Mouse (Mus musculus) forebrain, embryonic 14.5 days (tissue): ENCODE data around the gene Slc30a5. TPM values are rescaled to one million over a fixed set of nuclear protein-coding genes. Genes with fewer than 3 reads are reported as not detected.

Experiments used
- ATAC-seq: fragments of 200-750 bp; cut with Nextera tagmentation; 2 replicates; pipeline ENCODE4 v1.8.0; 2017; ENCODE audit warnings: mild to moderate bottlenecking, moderate library complexity
- DNase-seq: peaks from one replicate; pipeline ENCODE4 v3.0.0-alpha.2; 2015; ENCODE audit warnings: low spot score
- H3K27ac ChIP-seq: fragments of 300-500 bp; sonication (generic); 2 replicates; pipeline ENCODE4 v1.5.1; 2014; ENCODE audit warnings: low read depth, mild to moderate bottlenecking, control low read depth, low read length, moderate library complexity
- H3K27me3 ChIP-seq: fragments of 300-500 bp; sonication (generic); replicated peaks from 2 replicates; pipeline ENCODE4 v1.6.1; 2014; ENCODE audit warnings: low read length, control low read depth, mixed read lengths; ENCODE audit not compliant: control insufficient read depth, insufficient read depth
- H3K36me3 ChIP-seq: fragments of 300-500 bp; sonication (generic); 2 replicates; pipeline ENCODE4 v1.6.1; 2014; ENCODE audit warnings: low read length, control low read depth; ENCODE audit not compliant: control insufficient read depth, insufficient read depth
- H3K4me1 ChIP-seq: fragments of 300-500 bp; sonication (generic); 2 replicates; pipeline ENCODE4 v1.6.1; 2014; ENCODE audit warnings: antibody characterized with exemption, low read length, control low read depth; ENCODE audit not compliant: control insufficient read depth, insufficient read depth
- H3K4me2 ChIP-seq: fragments of 300-500 bp; sonication (generic); 2 replicates; pipeline ENCODE4 v1.6.1; 2014; ENCODE audit warnings: mild to moderate bottlenecking, control low read depth, low read length
- H3K4me3 ChIP-seq: fragments of 300-500 bp; sonication (generic); 2 replicates; pipeline ENCODE4 v1.5.1; 2014; ENCODE audit warnings: low read depth, low read length, control low read depth
- H3K9ac ChIP-seq: fragments of 300-500 bp; sonication (generic); 2 replicates; pipeline ENCODE4 v1.6.1; 2014; ENCODE audit warnings: mild to moderate bottlenecking, low read length, control low read depth, moderate library complexity
- H3K9me3 ChIP-seq: fragments of 300-500 bp; sonication (generic); replicated peaks from 2 replicates; pipeline ENCODE4 v1.6.1; 2016; ENCODE audit warnings: low read length, control low read depth, mixed read lengths; ENCODE audit not compliant: control insufficient read depth
- WGBS: fragments of 180-500 bp; shearing (Covaris S2); extraction: QIAGEN DNeasy Blood & Tissue Kit; methylation state at CpG from one replicate; pipeline ENCODE4 v1.1.7; 2014; 5-methylcytosine and 5-hydroxymethylcytosine counted together
- polyA plus RNA-seq: library from polyadenylated mRNA; unstranded; fragments of >200 nt; fragmentation: Nextera tagmentation; extraction: Ambion mirVana; gene quantifications from 2 replicates; pipeline ENCODE4 v1.2.1, GENCODE M21; 2014

Slc30a5 gene
- 35.8 and 39.4 TPM in 2 replicates for polyA plus RNA-seq

DNA sequence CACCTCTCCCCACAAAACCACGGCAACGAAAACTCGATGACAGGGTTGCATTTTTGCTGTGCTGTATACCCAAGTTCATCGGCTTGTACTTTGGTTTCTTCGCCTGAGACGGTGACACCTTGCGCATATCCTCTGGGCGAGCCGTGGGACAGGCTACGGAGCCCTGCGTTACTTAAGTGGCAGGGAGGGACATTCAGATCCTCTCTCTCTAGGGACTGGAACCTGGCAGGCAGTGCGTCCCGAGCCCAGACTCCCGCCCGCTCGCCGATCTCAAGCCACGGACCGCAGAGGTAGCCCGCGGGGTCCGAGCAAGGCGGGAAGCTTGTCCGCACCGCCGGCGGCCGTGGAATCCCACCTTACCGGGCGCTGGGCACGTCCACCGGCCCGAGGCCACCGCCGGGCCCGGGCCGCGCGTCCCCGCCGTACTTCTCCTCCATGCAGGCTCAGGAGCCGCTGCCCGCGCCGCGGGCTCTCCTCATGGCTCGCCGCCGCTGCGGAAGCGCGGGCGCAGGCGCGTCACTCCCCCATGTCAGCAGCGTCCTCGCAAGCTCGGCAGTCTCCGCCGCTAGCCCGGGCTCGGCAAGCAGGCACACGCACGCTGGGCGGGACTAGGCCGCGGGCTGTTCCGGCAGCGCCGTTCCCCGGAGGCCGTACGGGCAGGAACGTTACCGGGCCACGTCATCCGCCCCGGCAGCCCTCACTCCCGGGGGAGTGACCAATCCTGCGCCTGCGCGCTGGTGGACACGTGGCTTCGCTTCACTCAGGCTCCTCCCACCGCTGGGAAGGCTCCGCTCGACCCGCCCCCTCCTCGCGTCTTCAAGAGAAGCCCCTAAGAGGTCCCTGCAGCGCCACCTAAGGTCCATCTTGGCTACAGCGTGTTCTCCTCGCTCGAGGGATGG lies at the start of gene Slc30a5:
Gene Slc30a5, minus strand, starts transcription at position 687 of the 899 bp plus-strand sequence.
- Histone ChIP-seq H3K27me3 (no peaks in the 10 kb centered on the region), H3K4me3 (peak within 1 kb of the TSS; percentile 94), H3K27ac (peak within 1 kb of the TSS; percentile 84), H3K9me3 (no peaks in the 10 kb centered on the region), H3K4me2 (peak within 1 kb of the TSS; percentile 81), H3K4me1 (peaks cover 14% of the 10 kb centered on the region), H3K9ac (peak within 1 kb of the TSS; percentile 94), H3K36me3 (peaks cover 4% of the 10 kb centered on the region; the same call in 1 of the 2 replicates)
- peak; percentile 99 for ATAC-seq
- peak; percentile 100 for DNase-seq
- under 1% methylated on average over 75 of the region's 94 CpGs for WGBS

DNA sequence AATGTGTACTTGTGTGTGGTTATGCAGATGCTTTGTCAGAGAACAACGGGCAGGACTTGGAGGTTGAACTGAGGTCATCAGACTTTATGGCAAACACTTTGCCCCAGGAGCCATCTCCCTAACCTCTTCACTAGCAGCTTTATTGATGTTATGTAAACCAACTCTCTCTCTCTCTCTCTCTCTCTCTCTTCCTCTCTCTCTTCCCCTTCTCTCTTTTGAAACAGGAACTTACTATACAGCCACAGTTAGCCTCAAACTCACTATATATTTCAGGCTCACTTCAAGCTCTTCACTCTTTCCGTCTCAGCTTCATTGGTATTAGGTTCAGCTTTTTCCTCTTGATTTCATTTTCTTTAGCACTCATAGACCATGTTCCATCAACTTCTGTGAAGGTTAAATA lies 48.7 kb upstream of the Slc30a5 start:
- Histone ChIP-seq H3K4me3 (no peak overlapping the region), H3K27me3 (no peaks in the 10 kb centered on the region), H3K36me3 (no peaks in the 10 kb centered on the region), H3K9ac (no peak overlapping the region), H3K9me3 (no peaks in the 10 kb centered on the region), H3K27ac (no peak overlapping the region), H3K4me2 (no peak overlapping the region), H3K4me1 (no peaks in the 10 kb centered on the region)
- no peak for DNase-seq
- ATAC-seq: no peak
- 97% methylated on average over 2 of the region's 2 CpGs for WGBS

DNA sequence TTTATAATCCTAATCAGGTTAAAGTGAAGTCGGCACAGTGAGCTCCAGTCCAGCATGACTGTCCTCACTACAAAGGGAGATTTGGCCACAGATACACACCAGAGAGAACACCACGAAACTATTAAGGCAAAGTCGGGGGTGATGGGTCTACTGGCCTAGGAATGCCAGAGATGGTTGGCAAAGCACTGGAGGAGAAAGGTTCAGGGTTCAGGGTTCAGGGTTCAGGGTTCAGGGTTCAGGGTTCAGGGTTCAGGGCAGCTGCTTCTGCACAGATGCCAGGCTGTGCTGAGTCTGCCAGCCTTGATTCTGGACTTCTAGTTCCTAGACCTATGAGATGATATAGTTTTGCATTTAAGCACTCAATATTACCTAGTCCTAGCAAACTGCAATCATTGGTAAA lies 46.6 kb upstream of the Slc30a5 start:
- Histone ChIP-seq H3K27me3 (no peaks in the 10 kb centered on the region), H3K36me3 (no peaks in the 10 kb centered on the region), H3K9ac (no peak overlapping the region), H3K4me2 (no peak overlapping the region), H3K4me3 (no peak overlapping the region), H3K9me3 (no peaks in the 10 kb centered on the region), H3K27ac (no peak overlapping the region), H3K4me1 (peaks cover 6% of the 10 kb centered on the region; the same call in 1 of the 2 replicates)
- DNase-seq (no peak), ATAC-seq (no peak)
- WGBS: 73% methylated on average over 3 of the region's 3 CpGs

DNA sequence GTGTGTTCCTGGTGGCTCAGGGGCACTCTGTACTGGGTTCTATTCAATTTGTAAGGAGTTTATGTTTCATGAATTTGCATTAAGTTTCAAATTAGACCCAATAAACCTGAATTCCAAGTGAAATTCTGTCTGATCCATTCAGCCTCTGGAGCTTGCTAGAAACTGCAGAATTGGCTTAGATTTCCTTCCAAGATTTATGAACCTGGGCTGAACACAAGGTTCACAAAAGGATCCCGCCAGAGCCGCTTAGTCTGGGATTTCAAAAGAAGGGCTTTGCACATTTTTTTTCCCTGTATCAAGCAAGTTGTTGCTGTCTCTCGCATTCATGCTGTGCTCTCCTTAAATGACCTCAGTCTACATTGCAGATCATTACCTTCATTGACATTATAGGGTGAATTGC lies 46.1 kb upstream of the Slc30a5 start:
- no peaks in the 10 kb centered on the region for H3K27me3 ChIP-seq
- H3K9ac ChIP-seq: no peak overlapping the region
- H3K4me2 ChIP-seq: no peak overlapping the region
- no peaks in the 10 kb centered on the region for H3K36me3 ChIP-seq
- H3K4me1 ChIP-seq: peaks cover 7% of the 10 kb centered on the region; the same call in 1 of the 2 replicates
- 42% methylated on average over 3 of the region's 3 CpGs for WGBS
- H3K9me3 ChIP-seq: no peaks in the 10 kb centered on the region
- H3K4me3 ChIP-seq: no peak overlapping the region
- DNase-seq (no peak), ATAC-seq (no peak)
- H3K27ac ChIP-seq: no peak overlapping the region

DNA sequence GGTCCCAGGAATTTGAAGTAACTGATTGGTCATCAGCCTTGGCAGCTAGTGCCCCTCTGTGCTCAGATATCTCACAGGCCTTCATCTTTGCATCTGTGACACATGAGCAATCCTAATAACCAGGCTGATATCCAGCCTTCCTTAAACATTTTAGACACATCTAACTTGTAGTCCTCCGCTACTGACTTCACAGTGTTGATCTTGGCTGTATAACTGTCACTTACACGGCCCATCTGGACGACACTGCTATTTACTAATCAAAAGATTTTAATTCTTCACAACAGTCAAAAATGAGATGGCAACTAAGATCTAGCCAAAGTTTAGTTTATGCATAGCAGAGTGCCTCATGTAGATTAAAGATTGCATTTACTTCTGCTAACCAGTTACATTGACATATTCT lies 45.0 kb upstream of the Slc30a5 start:
- ATAC-seq (no peak), DNase-seq (no peak)
- H3K27me3 ChIP-seq: no peaks in the 10 kb centered on the region
- no peak overlapping the region for H3K9ac ChIP-seq
- 93% methylated on average over 3 of the region's 3 CpGs for WGBS
- no peak overlapping the region for H3K4me3 ChIP-seq
- no peak overlapping the region for H3K27ac ChIP-seq
- no peak overlapping the region for H3K4me2 ChIP-seq
- no peaks in the 10 kb centered on the region for H3K9me3 ChIP-seq
- peaks cover 7% of the 10 kb centered on the region; the same call in 1 of the 2 replicates for H3K4me1 ChIP-seq
- H3K36me3 ChIP-seq: no peaks in the 10 kb centered on the region

DNA sequence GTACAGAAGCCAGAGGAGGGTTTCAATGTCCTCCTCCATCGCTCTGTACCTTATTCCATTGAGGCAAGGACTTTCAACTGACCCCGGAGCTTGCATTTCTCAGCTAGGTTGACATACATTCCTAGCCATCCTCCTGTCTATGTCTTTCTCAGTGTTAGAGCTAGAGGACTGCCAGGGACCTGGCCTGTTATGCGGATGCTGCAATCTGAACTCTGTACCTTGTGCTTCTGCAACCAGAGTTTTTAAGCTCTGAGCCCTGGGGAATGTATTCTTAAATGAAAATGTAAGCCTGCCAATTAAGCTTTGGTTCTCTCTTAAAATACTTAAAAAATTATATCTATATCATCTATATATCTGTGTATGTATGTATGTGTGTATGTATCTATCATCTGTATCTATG lies 44.5 kb upstream of the Slc30a5 start:
- WGBS: 94% methylated on average over 3 of the region's 3 CpGs
- Histone ChIP-seq H3K4me1 (peaks cover 7% of the 10 kb centered on the region; the same call in 1 of the 2 replicates), H3K36me3 (no peaks in the 10 kb centered on the region), H3K4me3 (no peak overlapping the region), H3K27me3 (no peaks in the 10 kb centered on the region), H3K9me3 (no peaks in the 10 kb centered on the region), H3K4me2 (no peak overlapping the region), H3K9ac (no peak overlapping the region), H3K27ac (no peak overlapping the region)
- ATAC-seq (no peak), DNase-seq (no peak)

DNA sequence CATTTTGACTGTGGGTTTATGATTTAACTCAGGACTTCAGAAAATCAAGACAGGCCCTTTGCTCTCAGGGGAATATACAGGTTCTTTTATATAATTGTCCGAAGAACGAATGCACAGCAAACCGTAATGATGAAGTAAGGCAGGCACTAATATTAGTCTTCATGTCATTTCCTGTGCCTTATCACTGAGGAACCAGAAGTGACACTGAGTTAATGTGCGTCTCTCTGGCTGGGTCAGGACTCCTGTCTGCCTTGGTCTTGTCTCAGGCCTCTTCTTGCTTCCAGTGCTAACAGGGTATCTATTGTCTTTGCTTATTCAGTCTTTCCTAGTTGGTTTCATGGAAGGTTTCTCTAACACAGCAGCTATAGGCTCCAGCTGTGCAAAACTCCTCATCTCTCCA lies 41.9 kb upstream of the Slc30a5 start:
- no peaks in the 10 kb centered on the region for H3K9me3 ChIP-seq
- H3K27me3 ChIP-seq: no peaks in the 10 kb centered on the region
- H3K9ac ChIP-seq: no peak overlapping the region
- H3K4me2 ChIP-seq: no peak overlapping the region
- peaks cover 10% of the 10 kb centered on the region; the same call in 1 of the 2 replicates for H3K4me1 ChIP-seq
- ATAC-seq (no peak), DNase-seq (no peak)
- H3K4me3 ChIP-seq: no peak overlapping the region
- no peaks in the 10 kb centered on the region for H3K36me3 ChIP-seq
- WGBS: 63% methylated on average over 4 of the region's 4 CpGs
- H3K27ac ChIP-seq: peak overlapping the region; percentile 59; the same call in 1 of the 2 replicates

DNA sequence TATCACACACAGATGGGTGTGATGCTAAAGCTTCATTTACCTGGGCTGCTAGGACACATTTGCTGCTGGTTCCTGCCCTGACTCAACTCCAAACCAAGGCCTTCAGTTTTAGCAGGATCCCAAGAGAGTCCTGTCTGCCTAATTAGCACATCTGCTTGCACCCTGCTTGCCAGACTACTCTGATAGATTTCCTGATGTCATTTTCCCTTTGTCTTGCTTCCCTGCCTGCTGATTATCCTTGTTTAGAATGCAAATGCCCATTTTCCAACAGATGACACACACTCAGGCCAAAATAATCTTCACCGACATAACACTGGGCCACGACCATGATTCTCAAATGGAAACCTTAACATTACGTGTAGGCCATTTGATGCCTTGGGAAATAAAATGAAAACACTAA lies 41.4 kb upstream of the Slc30a5 start:
- no peak overlapping the region for H3K4me2 ChIP-seq
- H3K9ac ChIP-seq: no peak overlapping the region
- DNase-seq (peak; percentile 75), ATAC-seq (peak; percentile 72)
- H3K9me3 ChIP-seq: no peaks in the 10 kb centered on the region
- H3K4me3 ChIP-seq: no peak overlapping the region
- peak overlapping the region; percentile 59; the same call in 1 of the 2 replicates for H3K27ac ChIP-seq
- 11% methylated on average over 3 of the region's 3 CpGs for WGBS
- peaks cover 10% of the 10 kb centered on the region; the same call in 1 of the 2 replicates for H3K4me1 ChIP-seq
- H3K27me3 ChIP-seq: no peaks in the 10 kb centered on the region
- H3K36me3 ChIP-seq: no peaks in the 10 kb centered on the region

DNA sequence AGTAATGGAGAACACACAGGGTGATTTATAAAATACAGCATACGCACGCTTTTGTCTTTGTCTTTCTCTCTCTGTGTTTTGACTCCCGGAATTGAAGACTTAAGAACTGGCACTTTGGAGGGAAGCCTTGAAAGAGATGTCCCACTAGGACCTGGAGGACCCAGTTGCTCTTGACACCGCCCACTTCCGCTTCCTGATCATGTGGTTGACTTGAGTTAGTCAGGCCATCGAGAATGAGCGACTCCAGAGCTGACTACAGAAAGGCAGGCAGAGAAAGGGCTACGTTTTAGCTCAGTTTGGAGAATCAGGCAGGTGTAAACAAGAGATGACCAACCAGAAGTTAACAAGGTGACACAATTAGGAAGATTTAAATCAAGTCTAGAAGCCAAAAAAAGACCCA lies 40.3 kb upstream of the Slc30a5 start:
- no peak overlapping the region for H3K4me2 ChIP-seq
- H3K4me1 ChIP-seq: peaks cover 10% of the 10 kb centered on the region; the same call in 1 of the 2 replicates
- H3K36me3 ChIP-seq: no peaks in the 10 kb centered on the region
- no peak for ATAC-seq
- H3K27me3 ChIP-seq: no peaks in the 10 kb centered on the region
- H3K4me3 ChIP-seq: no peak overlapping the region
- DNase-seq: no peak
- no peak overlapping the region for H3K9ac ChIP-seq
- no peaks in the 10 kb centered on the region for H3K9me3 ChIP-seq
- 74% methylated on average over 8 of the region's 8 CpGs for WGBS
- no peak overlapping the region for H3K27ac ChIP-seq
